Mouse (Mus musculus): ENCODE data around the gene Gsk3b. TPM values are rescaled to one million over a fixed set of nuclear protein-coding genes. Genes with fewer than 3 reads are reported as not detected.

Gsk3b gene
- polyA plus RNA-seq, 1 experiment from 2014 or later = 140 TPM

DNA sequence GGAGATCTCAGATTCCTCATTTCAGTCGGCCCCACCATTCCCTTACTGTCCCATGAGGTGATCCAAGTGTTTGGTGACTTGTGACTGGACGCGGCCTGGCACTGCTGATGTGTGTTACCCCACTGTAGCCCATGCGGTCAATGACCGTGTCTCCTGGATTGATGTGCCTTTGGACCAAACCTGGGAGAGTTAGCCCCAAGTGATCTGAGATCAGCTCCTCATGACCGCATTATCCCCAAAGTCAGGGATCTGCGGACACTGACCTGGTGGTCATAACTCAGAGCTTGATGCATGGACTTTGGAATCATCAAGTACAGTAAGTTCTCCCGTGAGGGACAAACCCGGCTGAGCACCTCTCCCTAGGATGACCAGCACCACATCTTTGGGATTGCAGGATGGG, 167.1 kb downstream of the Gsk3b start:
- H3K9me3 ChIP-seq (replicated peaks) = no peaks in the 10 kb centered on the region
- no peaks in the 10 kb centered on the region for H3K4me1 ChIP-seq
- no peak overlapping the region for H3K27ac ChIP-seq
- no peaks in the 10 kb centered on the region for H3K27me3 ChIP-seq
- no peak overlapping the region for H3K9ac ChIP-seq
- no peaks in the 10 kb centered on the region for H3K36me3 ChIP-seq (ENCODE audit: poor library complexity, severe bottlenecking)
- ATAC-seq = no peak
- WGBS = 92% methylated on average over 9 of the region's 9 CpGs
- H3K4me3 ChIP-seq = no peak overlapping the region
- H3K4me2 ChIP-seq = no peak overlapping the region

GRCm38 (mm10) chr16:38271601-38272000, 182.8 kb downstream of the Gsk3b start:
- Histone ChIP-seq H3K4me1 (peaks cover 17% of the 10 kb centered on the region), H3K9ac (no peak overlapping the region), H3K27me3 (no peaks in the 10 kb centered on the region), H3K36me3 (ENCODE audit: poor library complexity, severe bottlenecking) (no peaks in the 10 kb centered on the region), H3K9me3 (replicated peaks) (no peaks in the 10 kb centered on the region), H3K27ac (no peak overlapping the region), H3K4me2 (no peak overlapping the region), H3K4me3 (no peak overlapping the region)
- no peak for ATAC-seq
- 71% methylated on average over 3 of the region's 3 CpGs for WGBS

- 10% methylated on average over 5 of the region's 5 CpGs for WGBS
- peaks cover 17% of the 10 kb centered on the region for H3K4me1 ChIP-seq
- ATAC-seq = peak; percentile 59; the same call in 1 of the 2 replicates
These were observed 183.7 kb downstream of the Gsk3b start for GRCm38 (mm10) chr16:38272483-38272882.

DNA sequence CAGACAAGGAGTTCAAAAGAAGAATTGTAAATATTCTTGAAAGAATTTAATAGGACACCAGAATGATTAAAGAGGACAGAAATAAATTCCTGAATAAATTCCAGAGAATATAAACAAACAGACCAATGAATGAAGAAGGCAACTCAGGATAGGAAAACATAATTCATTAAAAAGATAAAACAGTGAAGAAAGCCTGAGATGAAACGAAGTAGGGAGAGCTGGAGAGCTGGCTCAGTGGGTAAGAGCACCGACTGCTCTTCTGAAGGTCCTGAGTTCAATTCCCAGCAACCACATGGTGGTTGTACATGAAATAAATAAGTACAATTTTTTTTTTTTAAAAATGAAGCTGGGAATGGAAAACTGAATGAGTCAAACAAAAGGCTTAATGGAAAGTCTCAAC, 185.9 kb downstream of the Gsk3b start:
- 89% methylated on average over 2 of the region's 2 CpGs for WGBS
- H3K9ac ChIP-seq = no peak overlapping the region
- no peaks in the 10 kb centered on the region for H3K36me3 ChIP-seq (ENCODE audit: poor library complexity, severe bottlenecking)
- no peak overlapping the region for H3K4me3 ChIP-seq
- H3K27ac ChIP-seq = no peak overlapping the region
- no peak for ATAC-seq
- no peaks in the 10 kb centered on the region for H3K9me3 ChIP-seq (replicated peaks)
- no peak overlapping the region for H3K4me2 ChIP-seq
- H3K4me1 ChIP-seq = peaks cover 17% of the 10 kb centered on the region
- no peaks in the 10 kb centered on the region for H3K27me3 ChIP-seq

More at GRCm38 (mm10) chr16:38272483-38272882, 183.7 kb downstream of the Gsk3b start:
- Histone ChIP-seq H3K9me3 (replicated peaks) (no peaks in the 10 kb centered on the region), H3K9ac (no peak overlapping the region), H3K27me3 (no peaks in the 10 kb centered on the region), H3K27ac (peak overlapping the region; percentile 31; the same call in 1 of the 2 replicates), H3K4me3 (no peak overlapping the region), H3K4me2 (0 out of 2 replicates have a peak overlapping the region, but pooled peaks have one; percentile 8), H3K36me3 (ENCODE audit: poor library complexity, severe bottlenecking) (no peaks in the 10 kb centered on the region)

GRCm38 (mm10) chr16:38279794-38280193, 191.0 kb downstream of the Gsk3b start:
- Histone ChIP-seq H3K4me3 (no peak overlapping the region), H3K9ac (no peak overlapping the region), H3K27ac (no peak overlapping the region), H3K9me3 (replicated peaks) (no peaks in the 10 kb centered on the region), H3K27me3 (no peaks in the 10 kb centered on the region), H3K4me2 (no peak overlapping the region), H3K36me3 (ENCODE audit: poor library complexity, severe bottlenecking) (no peaks in the 10 kb centered on the region), H3K4me1 (peaks cover 4% of the 10 kb centered on the region; the same call in 1 of the 2 replicates)
- 93% methylated on average over 5 of the region's 5 CpGs for WGBS
- ATAC-seq = no peak

GRCm38 (mm10) chr16:38280951-38281350, 192.2 kb downstream of the Gsk3b start:
- H3K27ac ChIP-seq = no peak overlapping the region
- no peaks in the 10 kb centered on the region for H3K36me3 ChIP-seq (ENCODE audit: poor library complexity, severe bottlenecking)
- no peak for ATAC-seq
- H3K9me3 ChIP-seq (replicated peaks) = no peaks in the 10 kb centered on the region
- no peak overlapping the region for H3K4me2 ChIP-seq
- peaks cover 4% of the 10 kb centered on the region; the same call in 1 of the 2 replicates for H3K4me1 ChIP-seq
- H3K9ac ChIP-seq = no peak overlapping the region
- 84% methylated on average over 7 of the region's 7 CpGs for WGBS
- no peak overlapping the region for H3K4me3 ChIP-seq
- no peaks in the 10 kb centered on the region for H3K27me3 ChIP-seq

DNA sequence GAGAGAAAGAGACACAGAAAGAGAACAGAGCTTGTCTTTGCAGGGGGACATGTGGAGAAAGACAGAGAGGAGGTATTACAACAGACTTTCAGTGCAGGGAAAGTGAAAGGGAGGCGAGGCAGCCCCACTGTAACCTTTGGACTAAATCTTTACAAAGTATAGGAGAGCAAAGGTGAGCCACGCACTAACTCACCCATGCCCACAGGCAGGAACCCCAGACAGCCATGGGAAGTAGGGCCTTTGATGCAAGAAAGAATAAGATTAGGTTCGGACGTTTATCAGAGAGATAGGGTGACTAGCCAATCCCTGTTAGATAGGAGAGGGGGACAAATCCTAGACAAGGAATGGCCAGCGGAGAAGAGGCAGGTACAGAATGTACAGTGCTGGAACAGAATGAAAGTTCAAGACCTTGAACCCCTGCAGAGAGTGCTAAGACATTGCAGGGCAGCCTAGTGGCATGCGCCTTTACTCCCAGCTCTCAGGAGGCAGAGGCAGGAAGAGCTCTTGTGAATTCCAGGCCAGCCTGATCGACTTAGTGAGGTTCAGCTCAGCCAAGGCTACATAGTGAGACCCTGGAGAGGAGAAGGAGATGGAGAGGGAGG, 193.9 kb downstream of the Gsk3b start:
- H3K36me3 ChIP-seq (ENCODE audit: poor library complexity, severe bottlenecking) = no peaks in the 10 kb centered on the region
- H3K4me3 ChIP-seq = no peak overlapping the region
- peaks cover 4% of the 10 kb centered on the region; the same call in 1 of the 2 replicates for H3K4me1 ChIP-seq
- no peak overlapping the region for H3K4me2 ChIP-seq
- WGBS = 88% methylated on average over 7 of the region's 7 CpGs
- H3K9me3 ChIP-seq (replicated peaks) = no peaks in the 10 kb centered on the region
- ATAC-seq = no peak
- no peaks in the 10 kb centered on the region for H3K27me3 ChIP-seq
- no peak overlapping the region for H3K9ac ChIP-seq
- no peak overlapping the region for H3K27ac ChIP-seq

GRCm38 (mm10) chr16:38283300-38283699, 194.5 kb downstream of the Gsk3b start:
- no peaks in the 10 kb centered on the region for H3K36me3 ChIP-seq (ENCODE audit: poor library complexity, severe bottlenecking)
- WGBS = 35% methylated on average over 3 of the region's 3 CpGs
- peak; percentile 45; the same call in 1 of the 2 replicates for ATAC-seq
- no peak overlapping the region for H3K4me3 ChIP-seq
- no peak overlapping the region for H3K4me2 ChIP-seq
- no peak overlapping the region for H3K9ac ChIP-seq
- H3K9me3 ChIP-seq (replicated peaks) = no peaks in the 10 kb centered on the region
- H3K27ac ChIP-seq = no peak overlapping the region
- peaks cover 4% of the 10 kb centered on the region; the same call in 1 of the 2 replicates for H3K4me1 ChIP-seq
- H3K27me3 ChIP-seq = no peaks in the 10 kb centered on the region

- H3K4me1 ChIP-seq = peaks cover 4% of the 10 kb centered on the region; the same call in 1 of the 2 replicates
- no peak overlapping the region for H3K9ac ChIP-seq
- 89% methylated on average over 7 of the region's 7 CpGs for WGBS
- H3K4me2 ChIP-seq = no peak overlapping the region
- no peaks in the 10 kb centered on the region for H3K9me3 ChIP-seq (replicated peaks)
- H3K36me3 ChIP-seq (ENCODE audit: poor library complexity, severe bottlenecking) = no peaks in the 10 kb centered on the region
- no peak overlapping the region for H3K4me3 ChIP-seq
- ATAC-seq = no peak
- H3K27ac ChIP-seq = no peak overlapping the region
- H3K27me3 ChIP-seq = no peaks in the 10 kb centered on the region
These were observed 197.0 kb downstream of the Gsk3b start for GRCm38 (mm10) chr16:38285801-38286200.

DNA sequence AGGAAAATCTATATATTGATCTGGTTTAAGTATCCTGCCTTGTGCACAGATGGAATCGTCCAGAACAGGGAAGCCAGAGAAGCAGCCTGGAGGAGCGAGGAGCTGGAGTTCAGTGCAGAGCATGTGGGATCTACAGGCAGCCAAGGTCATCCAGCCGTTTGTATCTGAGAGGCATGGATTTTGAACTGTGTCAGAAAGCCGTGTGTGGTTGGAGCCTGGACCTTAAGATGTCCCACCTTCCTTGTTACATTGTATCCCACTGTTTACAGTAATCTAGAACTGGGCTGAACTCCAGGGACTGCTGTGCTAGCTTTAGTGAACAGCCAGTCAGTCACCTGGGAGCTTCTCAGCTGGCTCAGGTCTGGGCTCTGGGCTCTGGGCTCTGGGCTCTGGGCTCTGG, 197.7 kb downstream of the Gsk3b start:
- WGBS = 87% methylated on average over 4 of the region's 4 CpGs
- no peak for ATAC-seq
- Histone ChIP-seq H3K27ac (no peak overlapping the region), H3K9ac (no peak overlapping the region), H3K4me2 (no peak overlapping the region), H3K4me1 (peaks cover 4% of the 10 kb centered on the region; the same call in 1 of the 2 replicates), H3K4me3 (no peak overlapping the region), H3K36me3 (ENCODE audit: poor library complexity, severe bottlenecking) (no peaks in the 10 kb centered on the region), H3K9me3 (replicated peaks) (no peaks in the 10 kb centered on the region), H3K27me3 (no peaks in the 10 kb centered on the region)

- no peak overlapping the region for H3K9ac ChIP-seq
- no peaks in the 10 kb centered on the region for H3K27me3 ChIP-seq
- H3K36me3 ChIP-seq (ENCODE audit: poor library complexity, severe bottlenecking) = no peaks in the 10 kb centered on the region
- WGBS = 87% methylated on average over 6 of the region's 6 CpGs
- ATAC-seq = no peak
- H3K9me3 ChIP-seq (replicated peaks) = no peaks in the 10 kb centered on the region
- H3K4me3 ChIP-seq = no peak overlapping the region
- H3K4me2 ChIP-seq = no peak overlapping the region
- no peak overlapping the region for H3K27ac ChIP-seq
- H3K4me1 ChIP-seq = peaks cover 4% of the 10 kb centered on the region; the same call in 1 of the 2 replicates
These were observed 198.6 kb downstream of the Gsk3b start for GRCm38 (mm10) chr16:38287357-38287756.

DNA sequence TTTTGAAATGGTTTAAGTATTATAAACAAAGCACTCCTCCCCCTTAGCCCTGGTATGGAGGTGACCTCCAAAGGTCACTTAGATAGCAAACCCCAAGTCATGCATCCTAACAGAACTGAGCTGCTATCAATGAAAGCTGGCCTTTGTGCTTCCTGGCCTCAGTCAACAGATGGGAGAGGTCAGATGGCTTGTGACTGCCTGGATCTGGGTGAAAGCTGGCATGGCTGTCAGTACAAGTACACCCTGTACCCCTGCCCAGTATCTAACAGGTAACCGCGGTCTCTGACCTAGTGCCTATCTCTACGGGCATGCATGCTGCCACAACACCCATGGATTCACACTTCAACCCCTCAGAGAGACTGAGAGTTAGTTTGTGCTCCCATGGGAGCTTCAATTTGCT, 199.0 kb downstream of the Gsk3b start:
- H3K36me3 ChIP-seq (ENCODE audit: poor library complexity, severe bottlenecking) = no peaks in the 10 kb centered on the region
- H3K27me3 ChIP-seq = no peaks in the 10 kb centered on the region
- peaks cover 4% of the 10 kb centered on the region; the same call in 1 of the 2 replicates for H3K4me1 ChIP-seq
- 89% methylated on average over 3 of the region's 3 CpGs for WGBS
- H3K9ac ChIP-seq = no peak overlapping the region
- no peak for ATAC-seq
- no peaks in the 10 kb centered on the region for H3K9me3 ChIP-seq (replicated peaks)
- H3K27ac ChIP-seq = no peak overlapping the region
- H3K4me2 ChIP-seq = no peak overlapping the region
- no peak overlapping the region for H3K4me3 ChIP-seq

DNA sequence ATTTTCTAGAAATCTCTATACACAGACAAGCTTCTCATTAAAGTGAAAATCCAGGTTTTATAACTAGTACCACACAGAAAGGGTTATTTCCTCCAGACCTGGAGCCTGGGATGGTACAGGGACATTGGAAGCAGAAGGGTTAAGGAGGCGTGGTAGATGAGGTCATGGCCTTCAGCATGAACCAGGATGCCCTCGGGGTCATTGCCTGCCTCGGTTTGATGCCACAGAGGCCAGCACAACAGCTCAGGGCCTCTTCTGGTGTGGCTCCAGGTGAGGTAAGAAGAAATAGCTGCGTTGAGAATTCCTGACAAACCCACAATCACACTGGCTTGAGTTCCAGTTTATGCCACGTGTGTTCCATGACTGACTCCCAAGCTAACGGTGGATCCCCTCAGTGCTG, 200.1 kb downstream of the Gsk3b start:
- Histone ChIP-seq H3K4me3 (no peak overlapping the region), H3K27ac (no peak overlapping the region), H3K27me3 (no peaks in the 10 kb centered on the region), H3K9me3 (replicated peaks) (no peaks in the 10 kb centered on the region), H3K4me2 (no peak overlapping the region), H3K4me1 (no peaks in the 10 kb centered on the region), H3K9ac (no peak overlapping the region), H3K36me3 (ENCODE audit: poor library complexity, severe bottlenecking) (no peaks in the 10 kb centered on the region)
- 48% methylated on average over 6 of the region's 6 CpGs for WGBS
- ATAC-seq = no peak
